Mouse (Mus musculus) kidney, embryonic 14.5 days (tissue): ENCODE data around the gene Alkbh7. TPM values are rescaled to one million over a fixed set of nuclear protein-coding genes. Genes with fewer than 3 reads are reported as not detected.

Experiments used
- ATAC-seq: fragments of 200-750 bp; cut with Nextera tagmentation; 2 replicates; pipeline ENCODE4 v1.8.0; 2017; ENCODE audit warnings: moderate number of reproducible peaks, mild to moderate bottlenecking, moderate TSS enrichment, moderate library complexity; ENCODE audit not compliant: low FRiP score, low TSS enrichment
- H3K27ac ChIP-seq: fragments of 300-500 bp; sonication (generic); 2 replicates; pipeline ENCODE4 v1.5.1; 2014; ENCODE audit warnings: low read depth, mild to moderate bottlenecking, low read length, moderate library complexity, mixed read lengths
- H3K27me3 ChIP-seq: fragments of 300-500 bp; sonication (generic); 2 replicates; pipeline ENCODE4 v1.6.1; 2014; ENCODE audit warnings: mild to moderate bottlenecking, low read length; ENCODE audit not compliant: control insufficient read depth, insufficient read depth
- H3K36me3 ChIP-seq: fragments of 300-500 bp; sonication (generic); 2 replicates; pipeline ENCODE4 v1.6.1; 2014; ENCODE audit warnings: low read length, mixed read lengths; ENCODE audit not compliant: control insufficient read depth, insufficient read depth
- H3K4me1 ChIP-seq: fragments of 300-500 bp; sonication (generic); 2 replicates; pipeline ENCODE4 v1.6.1; 2014; ENCODE audit warnings: low read length, mixed read lengths; ENCODE audit not compliant: control insufficient read depth, insufficient read depth
- H3K4me2 ChIP-seq: fragments of 300-500 bp; sonication (generic); replicated peaks from 2 replicates; pipeline ENCODE4 v1.6.1; 2014; ENCODE audit warnings: low read depth, mild to moderate bottlenecking, low read length
- H3K4me3 ChIP-seq: fragments of 300-500 bp; sonication (generic); 2 replicates; pipeline ENCODE4 v1.5.1; 2014; ENCODE audit warnings: mild to moderate bottlenecking, low read length
- H3K9ac ChIP-seq: fragments of 300-500 bp; sonication (generic); 2 replicates; pipeline ENCODE4 v1.6.1; 2014; ENCODE audit warnings: low read depth, mild to moderate bottlenecking, low read length, moderate library complexity
- H3K9me3 ChIP-seq: fragments of 300-500 bp; sonication (generic); 2 replicates; pipeline ENCODE4 v1.6.1; 2016; ENCODE audit warnings: low read length; ENCODE audit not compliant: control insufficient read depth
- WGBS: fragments of 180-500 bp; shearing (Covaris S2); extraction: QIAGEN DNeasy Blood & Tissue Kit; methylation state at CpG from one replicate; pipeline ENCODE4 v1.1.7; 2014; 5-methylcytosine and 5-hydroxymethylcytosine counted together
- polyA plus RNA-seq: library from polyadenylated mRNA; unstranded; fragments of >200 nt; fragmentation: Nextera tagmentation; extraction: Ambion mirVana; gene quantifications from 2 replicates; pipeline ENCODE4 v1.2.1, GENCODE M21; 2014

The Alkbh7 gene
- polyA plus RNA-seq, 1 experiment from 2014 or later: 54.8 TPM

- H3K4me1 ChIP-seq: no peaks in the 10 kb centered on the region
- H3K4me2 ChIP-seq: no peak within 1 kb of the TSS
- no peak for ATAC-seq
- H3K27me3 ChIP-seq: no peaks in the 10 kb centered on the region
- no peaks in the 10 kb centered on the region for H3K9me3 ChIP-seq
- no peak within 1 kb of the TSS for H3K4me3 ChIP-seq
- 92% methylated on average over 5 of the region's 5 CpGs for WGBS
- H3K9ac ChIP-seq: no peak within 1 kb of the TSS
- H3K36me3 ChIP-seq: no peaks in the 10 kb centered on the region
- H3K27ac ChIP-seq: no peak within 1 kb of the TSS
Observed at GRCm38 (mm10) chr17:56982013-56982412, 15.1 kb upstream of the Alkbh7 start, which contains the start of gene Acer1. Acer1 (minus strand) TSS chr17:56982126.

GRCm38 (mm10) chr17:56984886-56985285, 12.3 kb upstream of the Alkbh7 start:
- H3K9me3 ChIP-seq: no peaks in the 10 kb centered on the region
- no peaks in the 10 kb centered on the region for H3K27me3 ChIP-seq
- no peak overlapping the region for H3K9ac ChIP-seq
- H3K36me3 ChIP-seq: no peaks in the 10 kb centered on the region
- no peak overlapping the region for H3K27ac ChIP-seq
- no peak overlapping the region for H3K4me2 ChIP-seq
- no peaks in the 10 kb centered on the region for H3K4me1 ChIP-seq
- whole genome bisulfite sequencing: 76% methylated on average over 9 of the region's 9 CpGs
- ATAC-seq: no peak
- H3K4me3 ChIP-seq: no peak overlapping the region

GRCm38 (mm10) chr17:56985656-56986055, 11.5 kb upstream of the Alkbh7 start:
- Histone ChIP-seq H3K9me3 (no peaks in the 10 kb centered on the region), H3K4me2 (no peak overlapping the region), H3K27me3 (no peaks in the 10 kb centered on the region), H3K9ac (no peak overlapping the region), H3K4me3 (no peak overlapping the region), H3K27ac (no peak overlapping the region), H3K4me1 (no peaks in the 10 kb centered on the region), H3K36me3 (no peaks in the 10 kb centered on the region)
- ATAC-seq: no peak
- whole genome bisulfite sequencing: 69% methylated on average over 3 of the region's 3 CpGs

GRCm38 (mm10) chr17:56986105-56986805, 10.9 kb upstream of the Alkbh7 start:
- Histone ChIP-seq H3K4me2 (no peak overlapping the region), H3K9ac (no peak overlapping the region), H3K27ac (no peak overlapping the region), H3K9me3 (no peaks in the 10 kb centered on the region), H3K36me3 (no peaks in the 10 kb centered on the region), H3K4me3 (no peak overlapping the region), H3K27me3 (no peaks in the 10 kb centered on the region), H3K4me1 (peaks cover 5% of the 10 kb centered on the region; the same call in 1 of the 2 replicates)
- WGBS: 91% methylated on average over 3 of the region's 3 CpGs
- no peak for ATAC-seq

GRCm38 (mm10) chr17:56988441-56988840, 8.7 kb upstream of the Alkbh7 start:
- WGBS: 83% methylated on average over 7 of the region's 7 CpGs
- no peak for ATAC-seq
- no peak overlapping the region for H3K4me3 ChIP-seq
- H3K36me3 ChIP-seq: peaks cover 14% of the 10 kb centered on the region
- H3K27me3 ChIP-seq: no peaks in the 10 kb centered on the region
- H3K9me3 ChIP-seq: no peaks in the 10 kb centered on the region
- no peak overlapping the region for H3K9ac ChIP-seq
- peaks cover 5% of the 10 kb centered on the region; the same call in 1 of the 2 replicates for H3K4me1 ChIP-seq
- H3K27ac ChIP-seq: no peak overlapping the region
- H3K4me2 ChIP-seq: no peak overlapping the region

- Histone ChIP-seq H3K4me3 (peak overlapping the region; percentile 83), H3K36me3 (peaks cover 19% of the 10 kb centered on the region), H3K27me3 (no peaks in the 10 kb centered on the region), H3K4me2 (peak overlapping the region; percentile 74), H3K27ac (no peak overlapping the region; the same call in 1 of the 2 replicates), H3K9ac (peak overlapping the region; percentile 76; the same call in 1 of the 2 replicates), H3K4me1 (peaks cover 5% of the 10 kb centered on the region; the same call in 1 of the 2 replicates), H3K9me3 (no peaks in the 10 kb centered on the region)
- 72% methylated on average over 7 of the region's 7 CpGs for WGBS
- no peak for ATAC-seq
Observed at GRCm38 (mm10) chr17:56988921-56989430, 8.2 kb upstream of the Alkbh7 start.

GRCm38 (mm10) chr17:56989467-56990114, 7.5 kb upstream of the Alkbh7 start:
- 4% methylated on average over 25 of the region's 25 CpGs for WGBS
- ATAC-seq: peak; percentile 90
- peak overlapping the region; percentile 74 for H3K4me2 ChIP-seq
- H3K36me3 ChIP-seq: peaks cover 25% of the 10 kb centered on the region
- H3K27ac ChIP-seq: peak overlapping the region; percentile 71; the same call in 1 of the 2 replicates
- peak overlapping the region; percentile 83 for H3K4me3 ChIP-seq
- no peaks in the 10 kb centered on the region for H3K9me3 ChIP-seq
- peaks cover 5% of the 10 kb centered on the region; the same call in 1 of the 2 replicates for H3K4me1 ChIP-seq
- H3K27me3 ChIP-seq: no peaks in the 10 kb centered on the region
- H3K9ac ChIP-seq: peak overlapping the region; percentile 76

- Histone ChIP-seq H3K36me3 (peaks cover 31% of the 10 kb centered on the region), H3K9me3 (no peaks in the 10 kb centered on the region), H3K27ac (peak within 1 kb of the TSS; percentile 71; the same call in 1 of the 2 replicates), H3K4me2 (peak within 1 kb of the TSS; percentile 74), H3K4me1 (peaks cover 5% of the 10 kb centered on the region; the same call in 1 of the 2 replicates), H3K4me3 (peak within 1 kb of the TSS; percentile 83), H3K9ac (peak within 1 kb of the TSS; percentile 76), H3K27me3 (no peaks in the 10 kb centered on the region)
- ATAC-seq: peak; percentile 96
- under 1% methylated on average over 52 of the region's 52 CpGs for WGBS
Observed at GRCm38 (mm10) chr17:56990115-56990746, 6.9 kb upstream of the Alkbh7 start, which contains the start of gene Clpp. Clpp (plus strand) TSS chr17:56990305.
